Comparison of ENCODE assay signal across 22 mouse cellular contexts in the genomic region with DNA sequence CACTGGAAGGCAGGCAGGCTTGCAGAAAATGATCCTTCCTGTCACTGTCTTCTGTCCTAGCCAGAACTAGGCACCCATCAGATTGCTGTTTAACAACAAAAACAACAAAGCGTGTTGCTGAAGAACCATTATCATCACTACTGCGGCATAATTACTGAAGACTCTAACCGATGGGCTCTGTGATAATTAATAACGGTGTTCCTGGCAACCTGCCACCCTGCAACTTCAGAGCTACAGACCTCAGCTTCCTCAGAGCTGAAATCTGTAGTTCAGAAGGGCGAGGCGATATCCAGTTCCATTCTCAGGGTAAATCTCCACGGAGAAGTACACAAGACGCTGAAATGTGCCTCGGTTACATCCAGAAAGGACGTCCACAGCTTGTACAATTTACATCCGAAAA.
DNase-seq lines count a peak whose midpoint lies in the region; ATAC-seq and TF ChIP-seq lines count a peak whose summit lies in the region.
"Had no signal": no experiment of that assay in that cellular context is flagged by ENCODE, and none has a peak within 500 bp of the region (broad histone marks: within the 10 kb centered on the region; RNA-seq: fewer than 3 reads in every experiment).

No protein-coding gene starts in this region.

- H3K9ac ChIP-seq in heart, adult 2 months (ENCODE audit: low read depth, low read length): no peak overlapping the region
- H3K9ac ChIP-seq in midbrain, embryonic 13.5 days (replicated peaks): 0 out of 2 replicates have a peak overlapping the region, but pooled peaks have one; percentile 36
- H3K9ac ChIP-seq in midbrain, embryonic 16.5 days (ENCODE audit: low read depth, low read length): no peak overlapping the region
- H3K9ac ChIP-seq: heart, embryonic 12.5 days; hindbrain, embryonic 15.5 days; intestine, embryonic 15.5 days had no signal

- H3K4me1 ChIP-seq in heart, embryonic 10.5 days: peaks cover 9% of the 10 kb centered on the region; the same call in 1 of the 2 replicates
- H3K4me1 ChIP-seq in heart, adult 2 months (ENCODE audit: control insufficient read depth, insufficient read depth, low read length): no peaks in the 10 kb centered on the region
- H3K4me1 ChIP-seq in midbrain, embryonic 13.5 days (replicated peaks): peaks cover 25% of the 10 kb centered on the region
- H3K4me1 ChIP-seq in midbrain, embryonic 16.5 days (ENCODE audit: control insufficient read depth, insufficient read depth, low read length): peaks cover 24% of the 10 kb centered on the region
- H3K4me1 ChIP-seq: heart, embryonic 12.5 days; intestine, embryonic 15.5 days had no signal

- no peak for ATAC-seq in midbrain, embryonic 13.5 days
- no peak for ATAC-seq in midbrain, embryonic 16.5 days
- ATAC-seq: intestine, embryonic 15.5 days had no signal

- DNase-seq in cerebellum, postnatal 10 days: peak; percentile 33 to 34
- no peak for DNase-seq in cerebellum, adult 9-10 months
- peak; percentile 47 for DNase-seq in heart, embryonic 10.5 days (ENCODE audit: low spot score)
- DNase-seq in heart, adult 2 months: no peak
- DNase-seq in retina, embryonic 14.5 days (ENCODE audit: low spot score): peak; percentile 34
- DNase-seq in spleen, adult 12 weeks (ENCODE audit: low spot score): no peak
- DNase-seq: adrenal gland, postnatal 14 days; cerebellum, adult 9-11 months; heart, postnatal 10 days; kidney, adult 8-10 months; kidney, postnatal 10 days; liver had no signal

- TF ChIP-seq EP300 in heart, adult 2 months (IDR thresholded peaks at IDR 0.05; ENCODE audit: insufficient read depth, low read depth, low read length): no peak

- no peak overlapping the region for H3K4me3 ChIP-seq in heart, embryonic 10.5 days
- H3K4me3 ChIP-seq in heart, adult 2 months: no peak overlapping the region
- no peak overlapping the region for H3K4me3 ChIP-seq in midbrain, embryonic 13.5 days (replicated peaks)
- H3K4me3 ChIP-seq in midbrain, embryonic 16.5 days (ENCODE audit: low read depth, low read length): no peak overlapping the region
- H3K4me3 ChIP-seq: embryonic facial prominence, embryonic 10.5 days; heart, embryonic 12.5 days; hindbrain, embryonic 15.5 days; intestine, embryonic 15.5 days; limb, embryonic 10.5 days; myocyte had no signal

- no peaks in the 10 kb centered on the region for H3K9me3 ChIP-seq in heart, embryonic 10.5 days
- H3K9me3 ChIP-seq in midbrain, embryonic 13.5 days: no peaks in the 10 kb centered on the region
- H3K9me3 ChIP-seq in midbrain, embryonic 16.5 days (replicated peaks; ENCODE audit: control insufficient read depth, low read length, poor library complexity, severe bottlenecking): no peaks in the 10 kb centered on the region
- H3K9me3 ChIP-seq: embryonic facial prominence, embryonic 10.5 days; heart, embryonic 12.5 days; hindbrain, embryonic 15.5 days; intestine, embryonic 15.5 days; limb, embryonic 10.5 days had no signal

- TF ChIP-seq POLR2A in heart, adult 2 months (IDR thresholded peaks at IDR 0.05; ENCODE audit: insufficient read depth, low read depth, low read length): no peak

- no peak overlapping the region for H3K4me2 ChIP-seq in midbrain, embryonic 13.5 days (replicated peaks)
- H3K4me2 ChIP-seq in midbrain, embryonic 16.5 days (ENCODE audit: low read length): no peak overlapping the region
- H3K4me2 ChIP-seq: heart, embryonic 12.5 days; hindbrain, embryonic 15.5 days; intestine, embryonic 15.5 days; midbrain, embryonic 11.5 days had no signal

- WGBS in heart, embryonic 10.5 days: 73% methylated on average over 11 of the region's 11 CpGs
- WGBS in heart, adult 2 months: 48% methylated on average over 11 of the region's 11 CpGs
- 69% methylated on average over 11 of the region's 11 CpGs for WGBS in midbrain, embryonic 13.5 days
- 54% methylated on average over 11 of the region's 11 CpGs for WGBS in midbrain, embryonic 16.5 days

- intact Hi-C loops in heart, adult 2 months (cut with DNase I): no loop called here

- no peaks in the 10 kb centered on the region for H3K79me2 ChIP-seq in heart, adult 2 months (replicated peaks; ENCODE audit: control insufficient read depth, insufficient read depth, low read length)

- H3K27ac ChIP-seq in heart, embryonic 10.5 days: no peak overlapping the region
- no peak overlapping the region for H3K27ac ChIP-seq in heart, adult 2 months
- no peak overlapping the region for H3K27ac ChIP-seq in midbrain, embryonic 13.5 days
- no peak overlapping the region for H3K27ac ChIP-seq in midbrain, embryonic 16.5 days (ENCODE audit: low read length)
- H3K27ac ChIP-seq: embryonic facial prominence, embryonic 10.5 days; hindbrain, embryonic 15.5 days; intestine, embryonic 15.5 days; limb, embryonic 10.5 days; stomach, postnatal 0 days had no signal

- TF ChIP-seq CTCF in heart, adult 2 months (IDR thresholded peaks at IDR 0.05): no peak

- no peaks in the 10 kb centered on the region for H3K36me3 ChIP-seq in heart, embryonic 10.5 days
- H3K36me3 ChIP-seq in heart, adult 2 months (ENCODE audit: control insufficient read depth, insufficient read depth, low read length): no peaks in the 10 kb centered on the region
- H3K36me3 ChIP-seq in midbrain, embryonic 13.5 days: no peaks in the 10 kb centered on the region
- H3K36me3 ChIP-seq in midbrain, embryonic 16.5 days (ENCODE audit: control insufficient read depth, insufficient read depth, low read length): no peaks in the 10 kb centered on the region
- H3K36me3 ChIP-seq: embryonic facial prominence, embryonic 10.5 days; heart, embryonic 12.5 days; hindbrain, embryonic 15.5 days; intestine, embryonic 15.5 days; limb, embryonic 10.5 days had no signal

- no peaks in the 10 kb centered on the region for H3K27me3 ChIP-seq in heart, embryonic 10.5 days (ENCODE audit: insufficient read depth, poor library complexity, severe bottlenecking)
- H3K27me3 ChIP-seq in heart, adult 2 months (ENCODE audit: control insufficient read depth, insufficient read depth, low read length): no peaks in the 10 kb centered on the region
- no peaks in the 10 kb centered on the region for H3K27me3 ChIP-seq in midbrain, embryonic 13.5 days
- no peaks in the 10 kb centered on the region for H3K27me3 ChIP-seq in midbrain, embryonic 16.5 days (ENCODE audit: control insufficient read depth, insufficient read depth, low read depth, low read length)
- H3K27me3 ChIP-seq: heart, embryonic 12.5 days; hindbrain, embryonic 15.5 days; intestine, embryonic 15.5 days had no signal

Comparison
In these comparisons a context has a peak if more than half of its experiments do, and no peak if none do; other contexts are left out.
1. DNase-seq: peak in cerebellum, postnatal 10 days (2 of 2), heart, embryonic 10.5 days (single experiment) and retina, embryonic 14.5 days (single experiment); none in cerebellum, adult 9-10 months (single experiment), heart, adult 2 months (0 of 2) and spleen, adult 12 weeks (single experiment).